Mouse (Mus musculus) forebrain, embryonic 12.5 days (tissue): ENCODE data around the gene Atrnl1. TPM values are rescaled to one million over a fixed set of nuclear protein-coding genes. Genes with fewer than 3 reads are reported as not detected.

Source experiments
- ATAC-seq: fragments of 200-750 bp; cut with Nextera tagmentation; 2 replicates; pipeline ENCODE4 v1.8.0; 2017; ENCODE audit warnings: moderate TSS enrichment; ENCODE audit not compliant: low FRiP score
- H3K27ac ChIP-seq: fragments of 300-500 bp; sonication (generic); 2 replicates; pipeline ENCODE4 v1.5.1; 2016; ENCODE audit warnings: mild to moderate bottlenecking
- H3K27me3 ChIP-seq: fragments of 300-500 bp; sonication (generic); 2 replicates; pipeline ENCODE4 v1.6.1; 2016; ENCODE audit warnings: mild to moderate bottlenecking
- H3K36me3 ChIP-seq: fragments of 300-500 bp; sonication (generic); replicated peaks from 2 replicates; pipeline ENCODE4 v1.6.1; 2016; ENCODE audit warnings: mild to moderate bottlenecking
- H3K4me1 ChIP-seq: fragments of 300-500 bp; sonication (generic); 2 replicates; pipeline ENCODE4 v1.6.1; 2016
- H3K4me2 ChIP-seq: fragments of 300-500 bp; sonication (generic); 2 replicates; pipeline ENCODE4 v1.6.1; 2016; ENCODE audit warnings: mild to moderate bottlenecking, moderate library complexity
- H3K4me3 ChIP-seq: fragments of 300-500 bp; sonication (generic); replicated peaks from 2 replicates; pipeline ENCODE4 v1.5.1; 2016; ENCODE audit warnings: mild to moderate bottlenecking
- H3K9ac ChIP-seq: fragments of 300-500 bp; sonication (generic); 2 replicates; pipeline ENCODE4 v1.6.1; 2016; ENCODE audit warnings: mild to moderate bottlenecking
- H3K9me3 ChIP-seq: fragments of 300-500 bp; sonication (generic); 2 replicates; pipeline ENCODE4 v1.6.1; 2016
- WGBS: fragments of 180-500 bp; shearing (Covaris S2); methylation state at CpG from one replicate; pipeline ENCODE4 v1.1.7; 2016; 5-methylcytosine and 5-hydroxymethylcytosine counted together
- polyA plus RNA-seq: library from polyadenylated mRNA; unstranded; fragments of >200 nt; fragmentation: Nextera tagmentation; extraction: Ambion mirVana; gene quantifications from 2 replicates; pipeline ENCODE4 v1.2.1, GENCODE M21; 2016

The Atrnl1 gene
- polyA plus RNA-seq, 1 experiment from 2014 or later = 7.8 TPM

DNA sequence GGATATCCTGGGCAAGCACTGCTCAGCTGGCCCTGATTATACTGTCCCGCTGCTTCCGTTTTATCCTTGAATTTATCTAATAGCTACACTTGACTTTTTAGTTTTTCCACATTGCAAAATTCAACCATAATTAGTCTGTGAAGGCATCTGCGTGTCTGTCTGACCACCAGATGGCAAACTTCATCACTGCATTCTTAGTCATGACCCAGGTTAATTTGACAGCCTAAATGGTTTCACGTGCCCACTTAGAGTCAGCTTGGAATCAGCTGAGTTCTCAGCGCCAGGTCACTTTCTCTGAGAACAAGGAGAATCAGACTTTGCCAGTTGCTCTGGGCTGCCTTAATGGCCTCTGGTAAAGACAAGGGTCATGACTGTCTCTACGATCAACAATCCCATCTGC, 305.5 kb downstream of the Atrnl1 start:
- no peaks in the 10 kb centered on the region for H3K4me1 ChIP-seq
- H3K36me3 ChIP-seq = no peaks in the 10 kb centered on the region
- no peak overlapping the region for H3K9ac ChIP-seq
- peaks cover 7% of the 10 kb centered on the region; the same call in 1 of the 2 replicates for H3K9me3 ChIP-seq
- no peak for ATAC-seq
- H3K27ac ChIP-seq = no peak overlapping the region
- WGBS = 64% methylated on average over 6 of the region's 6 CpGs
- no peak overlapping the region for H3K4me2 ChIP-seq
- no peak overlapping the region for H3K4me3 ChIP-seq
- H3K27me3 ChIP-seq = no peaks in the 10 kb centered on the region

- Histone ChIP-seq H3K9ac (no peak overlapping the region), H3K27me3 (no peaks in the 10 kb centered on the region), H3K4me3 (no peak overlapping the region), H3K36me3 (no peaks in the 10 kb centered on the region), H3K27ac (no peak overlapping the region), H3K4me2 (no peak overlapping the region), H3K9me3 (peaks cover 7% of the 10 kb centered on the region; the same call in 1 of the 2 replicates), H3K4me1 (peaks cover 13% of the 10 kb centered on the region)
- 82% methylated on average over 5 of the region's 5 CpGs for WGBS
- no peak for ATAC-seq
These were observed 312.2 kb downstream of the Atrnl1 start for GRCm38 (mm10) chr19:57922991-57923390.

GRCm38 (mm10) chr19:57924856-57925255, 314.0 kb downstream of the Atrnl1 start:
- WGBS = 62% methylated on average over 8 of the region's 8 CpGs
- Histone ChIP-seq H3K4me1 (peaks cover 13% of the 10 kb centered on the region), H3K27ac (no peak overlapping the region), H3K4me3 (no peak overlapping the region), H3K4me2 (no peak overlapping the region), H3K27me3 (no peaks in the 10 kb centered on the region), H3K9me3 (peaks cover 7% of the 10 kb centered on the region; the same call in 1 of the 2 replicates), H3K9ac (no peak overlapping the region), H3K36me3 (no peaks in the 10 kb centered on the region)
- ATAC-seq = no peak

DNA sequence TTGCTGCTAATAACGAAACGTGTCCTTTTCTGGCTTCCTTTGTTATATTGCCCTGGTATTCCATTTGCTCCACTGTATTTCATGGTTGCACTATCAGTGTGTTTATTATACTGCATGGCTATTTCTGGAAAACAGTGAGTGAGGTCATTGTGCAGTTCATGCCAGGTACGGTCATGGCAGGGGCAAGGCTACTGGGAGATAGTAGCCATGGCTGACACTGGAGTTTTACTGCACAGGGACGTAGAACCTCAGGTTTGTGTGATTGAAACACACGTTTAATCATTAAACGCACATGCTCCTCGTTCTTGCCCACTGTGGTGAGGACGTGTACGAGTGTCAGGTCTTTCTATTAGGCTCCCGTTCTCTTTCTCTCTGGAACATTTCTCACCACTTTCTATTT, 314.8 kb downstream of the Atrnl1 start:
- H3K4me3 ChIP-seq = no peak overlapping the region
- H3K4me2 ChIP-seq = no peak overlapping the region
- H3K36me3 ChIP-seq = no peaks in the 10 kb centered on the region
- no peaks in the 10 kb centered on the region for H3K27me3 ChIP-seq
- H3K9ac ChIP-seq = no peak overlapping the region
- H3K27ac ChIP-seq = no peak overlapping the region
- WGBS = 91% methylated on average over 10 of the region's 10 CpGs
- ATAC-seq = no peak
- H3K9me3 ChIP-seq = peaks cover 4% of the 10 kb centered on the region; the same call in 1 of the 2 replicates
- peaks cover 13% of the 10 kb centered on the region for H3K4me1 ChIP-seq

- Histone ChIP-seq H3K4me3 (no peak overlapping the region), H3K4me2 (no peak overlapping the region), H3K9ac (no peak overlapping the region), H3K36me3 (no peaks in the 10 kb centered on the region), H3K4me1 (peaks cover 13% of the 10 kb centered on the region), H3K27ac (no peak overlapping the region), H3K9me3 (no peaks in the 10 kb centered on the region), H3K27me3 (no peaks in the 10 kb centered on the region)
- WGBS = 90% methylated on average over 5 of the region's 5 CpGs
- peak; percentile 88 for ATAC-seq
These were observed 315.5 kb downstream of the Atrnl1 start for GRCm38 (mm10) chr19:57926164-57926860.

GRCm38 (mm10) chr19:57926941-57927471, 316.2 kb downstream of the Atrnl1 start:
- H3K4me2 ChIP-seq = peak overlapping the region; percentile 13
- no peak for ATAC-seq

DNA sequence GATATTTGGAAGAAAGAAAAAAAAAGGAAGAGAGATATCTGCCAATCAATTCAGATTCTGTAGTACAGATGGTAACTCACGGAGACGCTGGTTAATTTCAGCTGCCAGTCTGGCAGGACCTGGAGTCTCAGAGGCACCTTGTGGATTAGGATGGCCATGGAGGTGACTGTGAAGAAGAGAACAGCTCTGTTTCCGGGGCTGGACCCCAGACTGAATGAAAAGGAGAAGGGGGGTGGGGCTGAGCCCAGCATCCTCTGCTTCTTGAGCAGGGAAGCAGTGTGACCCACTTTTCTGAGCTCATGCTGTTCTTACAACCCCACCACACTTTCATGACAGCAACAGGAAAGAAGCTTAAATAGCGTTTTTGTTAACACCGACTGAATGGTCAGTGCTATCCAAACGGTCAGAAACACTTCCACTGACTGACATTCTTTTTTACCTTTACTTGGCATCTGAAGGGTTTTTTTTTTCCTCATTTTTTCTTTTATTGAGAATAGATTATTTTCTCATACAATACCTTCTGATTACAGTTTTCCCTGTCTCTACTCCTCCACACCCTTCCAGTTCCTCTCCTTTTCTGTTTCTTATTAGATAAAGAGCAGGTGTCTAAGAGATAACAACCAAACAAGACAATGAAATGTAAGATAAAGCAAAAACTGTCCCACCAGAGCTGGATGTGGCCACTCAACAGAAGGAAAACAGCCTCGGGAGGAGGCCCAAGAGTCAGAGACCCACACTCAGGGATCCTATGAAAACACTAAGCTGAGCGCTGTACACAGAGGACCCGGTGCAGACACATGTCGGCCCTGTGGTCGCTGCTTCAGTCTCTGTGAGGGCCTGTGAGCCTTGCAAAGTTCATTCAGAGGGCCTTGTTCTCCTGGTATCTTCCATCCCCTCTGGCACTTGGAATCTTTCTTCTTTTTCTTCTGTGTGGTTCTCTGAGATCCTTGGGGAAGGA, 317.0 kb downstream of the Atrnl1 start:
- Histone ChIP-seq H3K27me3 (no peaks in the 10 kb centered on the region), H3K9ac (no peak overlapping the region), H3K36me3 (no peaks in the 10 kb centered on the region), H3K4me2 (peak overlapping the region; percentile 13), H3K4me1 (peaks cover 13% of the 10 kb centered on the region), H3K27ac (0 out of 2 replicates have a peak overlapping the region, but pooled peaks have one; percentile 3), H3K4me3 (no peak overlapping the region), H3K9me3 (no peaks in the 10 kb centered on the region)
- WGBS = 52% methylated on average over 11 of the region's 11 CpGs
- no peak for ATAC-seq

More at GRCm38 (mm10) chr19:57926941-57927471, 316.2 kb downstream of the Atrnl1 start:
- no peaks in the 10 kb centered on the region for H3K27me3 ChIP-seq
- peak overlapping the region; percentile 33; the same call in 1 of the 2 replicates for H3K27ac ChIP-seq
- H3K4me1 ChIP-seq = peaks cover 13% of the 10 kb centered on the region
- H3K36me3 ChIP-seq = no peaks in the 10 kb centered on the region
- no peak overlapping the region for H3K4me3 ChIP-seq
- no peaks in the 10 kb centered on the region for H3K9me3 ChIP-seq
- H3K9ac ChIP-seq = no peak overlapping the region
- WGBS = 10% methylated on average over 10 of the region's 10 CpGs

- WGBS = 95% methylated on average over 4 of the region's 4 CpGs
These were observed 320.8 kb downstream of the Atrnl1 start for GRCm38 (mm10) chr19:57931626-57932025.

DNA sequence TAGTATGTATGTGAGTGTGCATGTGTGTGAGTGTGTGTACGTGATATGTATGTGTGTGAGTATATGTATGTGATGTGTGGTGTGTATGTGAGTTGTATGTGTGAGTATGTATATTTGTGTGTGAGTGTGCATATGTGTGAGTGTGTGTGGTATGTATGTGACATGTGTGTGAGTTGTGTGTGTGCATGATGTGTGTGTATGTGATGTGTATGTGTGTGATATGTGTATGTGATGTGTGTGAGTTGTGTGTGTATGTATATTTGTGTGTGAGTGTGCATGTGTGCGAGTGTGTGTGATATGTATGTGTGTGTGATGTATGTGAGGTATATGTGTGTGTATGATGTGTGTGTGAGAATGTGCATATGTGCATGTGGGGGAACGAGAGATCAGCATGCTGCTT, 326.0 kb downstream of the Atrnl1 start:
- H3K4me1 ChIP-seq = peaks cover 9% of the 10 kb centered on the region
- 0 out of 2 replicates have a peak overlapping the region, but pooled peaks have one; percentile 2 for H3K9ac ChIP-seq
- no peak overlapping the region for H3K4me3 ChIP-seq
- H3K27ac ChIP-seq = peak overlapping the region; percentile 50; the same call in 1 of the 2 replicates
- H3K9me3 ChIP-seq = no peaks in the 10 kb centered on the region
- no peaks in the 10 kb centered on the region for H3K36me3 ChIP-seq
- H3K4me2 ChIP-seq = no peak overlapping the region
- WGBS = 96% methylated on average over 3 of the region's 3 CpGs
- H3K27me3 ChIP-seq = no peaks in the 10 kb centered on the region
- no peak for ATAC-seq

More at GRCm38 (mm10) chr19:57931626-57932025, 320.8 kb downstream of the Atrnl1 start:
- H3K4me3 ChIP-seq = no peak overlapping the region
- no peak overlapping the region for H3K9ac ChIP-seq
- H3K9me3 ChIP-seq = no peaks in the 10 kb centered on the region
- H3K27me3 ChIP-seq = no peaks in the 10 kb centered on the region
- H3K27ac ChIP-seq = no peak overlapping the region
- peaks cover 15% of the 10 kb centered on the region for H3K4me1 ChIP-seq
- ATAC-seq = no peak
- no peak overlapping the region for H3K4me2 ChIP-seq
- H3K36me3 ChIP-seq = no peaks in the 10 kb centered on the region

DNA sequence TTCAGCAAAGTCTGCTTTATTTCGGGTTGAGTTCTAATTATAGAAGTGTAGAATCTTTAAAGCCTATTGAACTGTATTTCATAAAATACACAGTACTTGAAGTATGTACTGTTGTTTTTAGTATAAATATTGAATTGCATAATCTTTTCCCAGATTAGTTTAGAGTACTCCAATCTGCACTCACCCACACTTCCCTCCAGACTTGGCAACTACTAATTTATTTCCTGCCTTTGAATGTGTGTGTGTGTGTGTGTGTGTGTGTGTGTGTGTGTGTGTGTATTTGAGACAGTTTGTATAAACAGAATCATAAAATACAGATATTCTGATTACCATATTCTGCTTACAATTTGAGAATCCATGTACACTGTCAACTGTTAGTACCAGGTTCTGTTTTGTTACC, 328.3 kb downstream of the Atrnl1 start:
- Histone ChIP-seq H3K27ac (no peak overlapping the region), H3K27me3 (no peaks in the 10 kb centered on the region), H3K36me3 (no peaks in the 10 kb centered on the region), H3K4me1 (peaks cover 9% of the 10 kb centered on the region), H3K4me3 (no peak overlapping the region), H3K9ac (no peak overlapping the region), H3K4me2 (no peak overlapping the region), H3K9me3 (no peaks in the 10 kb centered on the region)
- 88% methylated on average over 1 of the region's 1 CpGs for WGBS
- ATAC-seq = no peak

- H3K4me3 ChIP-seq = no peak overlapping the region
- no peaks in the 10 kb centered on the region for H3K36me3 ChIP-seq
- no peak overlapping the region for H3K9ac ChIP-seq
- H3K4me1 ChIP-seq = peaks cover 6% of the 10 kb centered on the region; the same call in 1 of the 2 replicates
- peak; percentile 73; the same call in 1 of the 2 replicates for ATAC-seq
- 45% methylated on average over 8 of the region's 8 CpGs for WGBS
- H3K9me3 ChIP-seq = no peaks in the 10 kb centered on the region
- H3K4me2 ChIP-seq = no peak overlapping the region
- H3K27me3 ChIP-seq = no peaks in the 10 kb centered on the region
- H3K27ac ChIP-seq = peak overlapping the region; percentile 38; the same call in 1 of the 2 replicates
These were observed 330.7 kb downstream of the Atrnl1 start for GRCm38 (mm10) chr19:57941529-57941928.

- H3K27me3 ChIP-seq = no peaks in the 10 kb centered on the region
- no peaks in the 10 kb centered on the region for H3K9me3 ChIP-seq
- no peak overlapping the region for H3K4me2 ChIP-seq
- ATAC-seq = no peak
- peaks cover 6% of the 10 kb centered on the region; the same call in 1 of the 2 replicates for H3K4me1 ChIP-seq
- no peak overlapping the region for H3K9ac ChIP-seq
- no peak overlapping the region for H3K27ac ChIP-seq
- H3K36me3 ChIP-seq = no peaks in the 10 kb centered on the region
- WGBS = 90% methylated on average over 14 of the region's 14 CpGs
- H3K4me3 ChIP-seq = no peak overlapping the region
These were observed 331.4 kb downstream of the Atrnl1 start for GRCm38 (mm10) chr19:57942281-57942680.
